Mouse (Mus musculus) ES-E14 (cell line): ENCODE measurements around the gene Frmpd4.

Experiments used
- CHD2 ChIP-seq: IDR thresholded peaks from 2 replicates; pipeline ENCODE4 v1.6.1; 2014; ENCODE audit warnings: mild to moderate bottlenecking, low read depth, low read length, inconsistent platforms
- HCFC1 ChIP-seq: IDR thresholded peaks from 2 replicates; pipeline ENCODE4 v1.6.1; 2012; ENCODE audit warnings: low read length, inconsistent platforms, borderline replicate concordance; ENCODE audit not compliant: insufficient read depth
- MAFK ChIP-seq: IDR thresholded peaks from 2 replicates; pipeline ENCODE4 v1.6.1; 2014; ENCODE audit warnings: mild to moderate bottlenecking, low read depth, low read length, inconsistent platforms; ENCODE audit not compliant: insufficient read depth
- ZC3H11A ChIP-seq: IDR thresholded peaks from 2 replicates; pipeline ENCODE4 v1.6.1; 2012; ENCODE audit warnings: low read depth, mild to moderate bottlenecking, inconsistent platforms, low read length, borderline replicate concordance
- ZNF384 ChIP-seq: IDR thresholded peaks from 2 replicates; pipeline ENCODE4 v1.6.1; 2012; ENCODE audit warnings: low read depth, low read length, inconsistent platforms

GRCm38 (mm10) chrX:167719564-167719981, 857.5 kb downstream of the Frmpd4 start:
- TF ChIP-seq MAFK (no peak), HCFC1 (no peak), ZC3H11A (no peak), CHD2 (no peak), ZNF384 (no peak)
